Mouse (Mus musculus) kidney, adult 2 months (tissue): ENCODE results near the gene Eif2b3. TPM values are rescaled to one million over a fixed set of nuclear protein-coding genes. Genes with fewer than 3 reads are reported as not detected.
A peak's percentile ranks its signal among the peaks of the same experiment; 100 is the strongest.

Experiments
- DNase-seq: peaks from one replicate; pipeline ENCODE4 v3.0.0; 2021
- H3K27ac ChIP-seq: fragments of 200-500 bp; 2 replicates; pipeline ENCODE4 v1.5.1; 2012; ENCODE audit warnings: low read depth, low read length, control low read depth, inconsistent platforms; ENCODE audit not compliant: insufficient read depth
- H3K27me3 ChIP-seq: fragments of 200-500 bp; replicated peaks from 2 replicates; pipeline ENCODE4 v1.6.1; 2012; ENCODE audit warnings: mild to moderate bottlenecking, moderate library complexity, low read length, inconsistent platforms; ENCODE audit not compliant: control insufficient read depth, insufficient read depth
- H3K36me3 ChIP-seq: fragments of 200-500 bp; 2 replicates; pipeline ENCODE4 v1.6.1; 2012; ENCODE audit warnings: mild to moderate bottlenecking, moderate library complexity, low read length, inconsistent platforms; ENCODE audit not compliant: control insufficient read depth, insufficient read depth
- H3K4me1 ChIP-seq: fragments of 200-500 bp; 2 replicates; pipeline ENCODE4 v1.6.1; 2011; ENCODE audit warnings: low read length; ENCODE audit not compliant: control insufficient read depth, insufficient read depth
- H3K4me3 ChIP-seq: fragments of 200-500 bp; 2 replicates; pipeline ENCODE4 v1.5.1; 2011; ENCODE audit warnings: mild to moderate bottlenecking, low read depth, low read length, control low read depth; ENCODE audit not compliant: insufficient read depth
- CTCF ChIP-seq: fragments of 200-500 bp; conservative IDR thresholded peaks from 2 replicates; pipeline ENCODE4 v1.5.1; 2011; ENCODE audit warnings: low read depth, mild to moderate bottlenecking, control low read depth, low read length, moderate library complexity, mixed read lengths; ENCODE audit not compliant: insufficient read depth, insufficient read length
- POLR2A ChIP-seq: fragments of 200-500 bp; IDR thresholded peaks from one replicate; pipeline ENCODE4 v1.6.1; 2011; ENCODE audit warnings: low read depth, low read length, control low read depth
- WGBS: fragments of 180-500 bp; shearing (Covaris S2); methylation state at CpG from one replicate; pipeline ENCODE4 v1.1.7; 2018; 5-methylcytosine and 5-hydroxymethylcytosine counted together
- polyA plus RNA-seq: library from polyadenylated mRNA; depleted of rRNA; stranded (reverse); fragments of >200 nt; gene quantifications from 2 replicates; pipeline ENCODE4 v1.2.3, GENCODE M21; 2012

The Eif2b3 gene
- polyA plus RNA-seq, 1 experiment = 9.2 TPM

DNA sequence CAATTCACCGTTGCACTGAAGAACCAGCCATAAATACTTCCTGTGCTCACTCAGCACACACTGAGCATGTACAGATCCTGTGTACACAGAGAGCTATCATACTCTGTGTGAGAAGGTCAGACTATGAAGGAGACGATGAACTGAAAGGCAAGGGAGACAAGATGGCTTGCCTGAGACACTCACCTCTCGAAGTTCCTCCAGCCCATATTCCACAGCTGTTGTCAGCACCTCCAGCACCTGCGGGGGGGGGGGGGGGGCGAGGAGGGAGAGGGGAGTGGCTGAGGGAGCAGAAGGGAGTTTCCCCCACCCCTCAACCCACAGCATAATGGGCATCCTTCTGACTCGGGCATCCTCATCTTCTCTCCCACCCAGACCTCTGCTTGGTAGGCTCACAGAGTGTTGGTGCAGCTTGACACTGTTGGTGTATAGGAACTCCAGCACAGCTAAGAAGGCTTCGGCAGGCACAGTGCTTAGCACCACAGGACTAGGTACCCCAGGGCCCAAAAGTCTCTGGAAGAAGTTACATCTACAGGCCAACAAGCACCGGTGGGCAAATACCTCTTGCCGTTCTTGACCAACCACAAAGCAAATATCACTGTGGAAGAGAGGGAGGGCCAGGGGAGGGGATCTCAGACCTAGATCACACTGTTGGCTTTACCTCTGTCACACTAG lies 104.5 kb downstream of the Eif2b3 start:
- H3K27me3 ChIP-seq = no peaks in the 10 kb centered on the region
- no peak for DNase-seq
- peaks cover 7% of the 10 kb centered on the region; the same call in 1 of the 2 replicates for H3K4me1 ChIP-seq
- H3K27ac ChIP-seq = no peak overlapping the region
- H3K36me3 ChIP-seq = no peaks in the 10 kb centered on the region
- TF ChIP-seq CTCF (no peak), POLR2A (no peak)
- no peak overlapping the region for H3K4me3 ChIP-seq
- WGBS = 68% methylated on average over 9 of the region's 9 CpGs

DNA sequence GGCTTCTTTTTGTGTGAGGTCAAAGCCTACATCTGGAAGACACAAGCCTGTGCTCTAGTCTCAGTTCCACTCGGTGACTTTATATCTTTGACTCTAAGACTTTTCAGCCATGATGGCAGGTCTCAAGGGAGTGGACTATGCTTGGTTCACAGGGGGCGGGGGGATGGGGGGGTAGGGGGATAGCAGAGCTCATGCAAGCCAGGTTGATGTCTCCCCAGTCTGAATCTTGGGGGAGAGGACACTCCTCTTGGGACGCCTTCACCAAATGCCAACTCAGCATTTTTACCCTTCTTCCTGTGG lies 105.0 kb downstream of the Eif2b3 start:
- H3K4me1 ChIP-seq = peaks cover 7% of the 10 kb centered on the region; the same call in 1 of the 2 replicates
- 71% methylated on average over 3 of the region's 3 CpGs for WGBS
- H3K27me3 ChIP-seq = no peaks in the 10 kb centered on the region
- no peak for DNase-seq
- H3K36me3 ChIP-seq = no peaks in the 10 kb centered on the region
- TF ChIP-seq CTCF (no peak), POLR2A (no peak)
- H3K27ac ChIP-seq = no peak overlapping the region; the same call in 1 of the 2 replicates
- no peak overlapping the region for H3K4me3 ChIP-seq

DNA sequence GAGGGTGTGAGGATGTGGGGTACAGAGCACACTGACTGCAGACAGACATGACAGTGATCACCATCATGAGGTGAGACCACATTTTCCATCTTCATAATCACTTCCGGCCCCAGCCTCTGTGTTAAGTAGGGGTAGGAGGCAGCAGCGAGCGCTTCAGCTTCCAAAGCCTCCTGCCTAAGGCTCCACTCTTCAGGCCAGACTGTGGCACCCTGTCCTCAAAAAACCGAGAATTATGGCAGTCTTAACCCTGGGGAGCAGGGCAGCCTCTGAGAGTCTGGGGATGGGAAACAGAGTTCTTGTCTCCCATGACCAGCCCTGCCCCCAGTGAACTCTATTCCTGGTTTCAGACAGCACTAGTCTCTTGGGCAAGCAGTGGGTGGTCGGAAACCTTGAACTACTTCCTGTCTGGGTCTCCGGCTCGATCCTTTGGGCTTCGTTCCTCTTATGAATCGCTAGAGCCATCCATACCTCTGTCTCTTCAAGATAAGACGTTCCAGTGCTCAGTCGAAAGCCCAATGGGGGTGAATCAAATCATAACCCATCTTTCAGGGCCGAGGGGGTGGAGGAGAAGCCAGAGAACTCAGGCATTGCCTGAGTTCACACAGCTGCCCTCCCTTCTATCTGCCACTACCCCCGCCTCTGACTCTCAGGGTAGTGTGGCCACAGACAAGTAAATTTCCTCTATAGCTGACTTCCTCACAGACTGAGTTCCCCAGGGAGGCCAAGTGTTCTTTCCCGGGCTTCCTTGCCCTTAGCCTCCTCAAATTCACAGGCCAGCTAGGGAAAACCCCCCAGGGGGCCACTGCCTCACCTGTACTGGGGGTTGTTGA lies 105.5 kb downstream of the Eif2b3 start:
- H3K4me1 ChIP-seq = peaks cover 7% of the 10 kb centered on the region; the same call in 1 of the 2 replicates
- DNase-seq = peak; percentile 59
- no peaks in the 10 kb centered on the region for H3K27me3 ChIP-seq
- peak overlapping the region; percentile 99 for H3K27ac ChIP-seq
- H3K36me3 ChIP-seq = no peaks in the 10 kb centered on the region
- no peak overlapping the region for H3K4me3 ChIP-seq
- no peak for TF ChIP-seq CTCF
- no peak for TF ChIP-seq POLR2A
- 52% methylated on average over 14 of the region's 14 CpGs for WGBS

DNA sequence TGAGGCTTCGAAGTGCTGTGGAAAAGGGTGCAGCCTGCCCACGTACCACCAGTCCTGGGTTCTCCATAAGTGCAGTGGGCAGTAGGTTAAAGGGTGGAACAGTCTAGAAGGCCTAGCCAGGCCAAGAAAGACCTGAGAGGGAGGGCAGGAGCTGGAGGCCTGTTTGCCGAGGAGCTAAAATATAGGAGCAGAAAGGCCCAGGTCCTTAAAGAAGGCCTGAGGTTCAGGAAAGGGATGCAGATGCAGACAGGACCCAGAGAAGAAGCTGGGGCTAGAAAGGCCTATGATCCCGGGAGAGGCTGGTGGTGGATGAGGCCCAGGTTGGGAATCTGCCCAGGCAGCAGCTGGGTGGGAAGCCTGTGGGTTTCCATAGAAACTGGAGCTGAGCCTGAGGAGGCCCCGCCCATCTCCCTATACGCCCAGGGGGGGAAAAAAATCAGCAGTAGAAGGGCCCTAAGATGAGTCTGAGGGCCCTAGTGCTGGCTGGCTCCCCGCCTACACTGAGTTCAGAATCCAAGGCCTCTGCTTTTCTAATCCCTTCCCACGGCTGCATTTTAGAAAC lies 106.2 kb downstream of the Eif2b3 start, which contains the start of gene Btbd19:
Btbd19 (minus strand) TSS at position 378 of the 562 bp plus-strand sequence.
- TF ChIP-seq CTCF (no peak), POLR2A (no peak)
- peak within 1 kb of the TSS; percentile 99 for H3K27ac ChIP-seq
- no peaks in the 10 kb centered on the region for H3K27me3 ChIP-seq
- no peaks in the 10 kb centered on the region for H3K36me3 ChIP-seq
- DNase-seq = peak; percentile 67
- H3K4me1 ChIP-seq = peaks cover 7% of the 10 kb centered on the region; the same call in 1 of the 2 replicates
- 64% methylated on average over 8 of the region's 8 CpGs for WGBS
- H3K4me3 ChIP-seq = no peak within 1 kb of the TSS

DNA sequence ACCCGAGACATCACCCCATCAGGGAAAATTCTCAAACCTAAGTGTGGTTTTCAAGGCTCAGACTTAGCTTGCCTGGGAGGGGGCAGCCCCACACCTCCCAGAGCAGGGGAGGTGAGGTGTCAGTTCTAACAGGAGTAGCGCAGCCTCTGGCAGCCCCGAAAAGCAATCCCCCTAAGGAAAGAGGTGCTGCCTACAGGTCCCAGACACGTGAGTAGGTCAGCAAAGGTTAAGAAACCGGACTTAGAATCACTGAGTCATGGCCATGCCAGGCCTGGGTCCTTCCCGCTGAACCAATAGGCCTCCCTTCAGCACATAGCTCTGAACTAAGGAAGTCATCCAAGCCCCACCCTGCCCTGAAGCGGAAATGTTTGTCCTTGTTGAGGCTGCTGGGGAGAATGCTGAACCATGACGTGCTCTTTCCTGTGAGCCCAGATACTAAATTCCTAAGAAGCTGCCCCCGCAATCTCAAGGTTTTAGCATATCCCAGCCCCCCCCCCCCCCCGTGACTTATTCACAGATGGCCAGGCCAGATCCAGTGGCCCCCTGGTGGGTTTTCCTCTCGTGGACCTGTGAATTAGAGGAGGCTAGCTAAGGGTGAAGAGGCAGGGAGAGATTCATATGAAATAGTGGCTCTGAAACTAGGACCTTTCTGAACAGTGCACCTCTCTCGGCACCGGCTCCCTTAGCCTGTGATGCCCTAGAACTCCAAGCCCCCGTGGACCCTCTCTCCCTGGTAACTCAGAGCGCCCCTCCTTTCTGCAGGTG lies 106.9 kb downstream of the Eif2b3 start:
- Histone ChIP-seq H3K36me3 (no peaks in the 10 kb centered on the region), H3K4me1 (peaks cover 7% of the 10 kb centered on the region; the same call in 1 of the 2 replicates), H3K27me3 (no peaks in the 10 kb centered on the region), H3K27ac (peak overlapping the region; percentile 99), H3K4me3 (no peak overlapping the region)
- peak; percentile 91 for DNase-seq
- WGBS = 41% methylated on average over 15 of the region's 15 CpGs
- TF ChIP-seq CTCF (no peak), POLR2A (no peak)

DNA sequence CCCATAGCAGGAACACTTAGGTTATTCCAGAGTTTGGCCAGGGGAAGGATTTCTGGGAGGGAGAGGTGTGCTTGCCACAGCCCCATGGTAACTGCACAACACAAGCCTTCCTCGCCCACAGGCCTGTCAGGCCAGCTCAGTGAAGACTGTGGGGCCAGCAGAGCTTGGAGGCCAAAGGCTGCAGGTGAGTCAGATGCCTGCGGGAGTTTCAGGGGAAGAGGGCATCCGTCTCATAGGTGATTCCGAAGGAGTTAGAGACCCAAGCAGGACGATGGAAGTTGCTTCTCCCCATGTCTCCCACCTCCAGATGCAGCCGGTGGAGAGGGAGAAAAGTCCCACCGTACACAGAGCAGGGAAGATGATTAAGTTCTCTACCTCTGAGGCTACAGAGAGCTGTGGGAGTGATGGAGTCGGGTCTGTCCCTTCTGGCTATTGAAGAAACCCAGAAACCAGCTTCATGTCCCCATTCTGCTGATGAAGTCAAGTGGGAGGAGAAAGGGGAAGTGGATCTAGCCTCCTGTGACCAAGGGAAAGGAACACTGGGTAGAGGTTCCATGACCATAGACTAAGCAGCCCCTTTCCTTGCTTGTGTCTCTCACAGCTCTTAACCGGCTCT lies 107.6 kb downstream of the Eif2b3 start, which contains the start of gene Tctex1d4:
Tctex1d4 (plus strand) TSS at position 120 of the 616 bp plus-strand sequence.
- DNase-seq = no peak
- 81% methylated on average over 9 of the region's 9 CpGs for WGBS
- Histone ChIP-seq H3K4me3 (no peak within 1 kb of the TSS), H3K36me3 (no peaks in the 10 kb centered on the region), H3K27me3 (no peaks in the 10 kb centered on the region), H3K27ac (peak within 1 kb of the TSS; percentile 99), H3K4me1 (0 out of 2 replicates have a peak, but pooled peaks cover 4% of the 10 kb centered on the region)
- no peak for TF ChIP-seq POLR2A
- no peak for TF ChIP-seq CTCF
